Comparison of ENCODE assay signal across 12 mouse cellular contexts in genomic region chr7:82338121-82338520, GRCm38 (mm10).
"Had no signal": no experiment of that assay in that cellular context is flagged by ENCODE, and none has a peak within 500 bp of the region (broad histone marks: within the 10 kb centered on the region; RNA-seq: fewer than 3 reads in every experiment).

No protein-coding gene starts in this region.

- H3K9me3 ChIP-seq: limb, embryonic 12.5 days; liver, embryonic 15.5 days; midbrain, embryonic 13.5 days had no signal

- H3K36me3 ChIP-seq: limb, embryonic 12.5 days; liver, embryonic 15.5 days; midbrain, embryonic 13.5 days had no signal

- ATAC-seq: lung, postnatal 0 days had no signal

- H3K9ac ChIP-seq: limb, embryonic 12.5 days; liver, embryonic 15.5 days; midbrain, embryonic 13.5 days had no signal

- H3K27ac ChIP-seq: limb, embryonic 12.5 days; liver, embryonic 15.5 days; midbrain, embryonic 13.5 days had no signal

- H3K4me2 ChIP-seq: liver, embryonic 11.5 days; liver, embryonic 15.5 days; midbrain, embryonic 13.5 days had no signal

- DNase-seq: kidney, adult 8-10 months; kidney, postnatal 25 days; layer of hippocampus, adult 9-11 months; layer of hippocampus, postnatal 36 days; lung, adult 2 months; lung, postnatal 36 days; thymus, postnatal 36 days had no signal

- H3K4me3 ChIP-seq: limb, embryonic 12.5 days; liver, embryonic 15.5 days; midbrain, embryonic 13.5 days had no signal

- H3K4me1 ChIP-seq: liver, embryonic 15.5 days had no signal
